Mouse (Mus musculus) adrenal gland, postnatal 25 days (tissue): ENCODE results near the gene Gm20869. TPM values are rescaled to one million over a fixed set of nuclear protein-coding genes. Genes with fewer than 3 reads are reported as not detected.
"Not testable (repeated sequence)": the region's sequence is repeated elsewhere in the genome, so short reads cannot be mapped to it uniquely, and the experiment has no call there.

Source experiments
- DNase-seq: peaks from one replicate; pipeline ENCODE4 v3.0.0; 2021; ENCODE audit warnings: mixed read lengths
- long read RNA-seq: library from polyadenylated mRNA; stranded (forward); transcript quantifications from one replicate; pipeline ENCODE4 v2.0.0, GENCODE M21; 2021
- total RNA-seq: library from RNA; stranded (reverse); gene quantifications from 2 replicates; pipeline ENCODE4 v1.2.3, GENCODE M21; 2021

Gm20869 gene
- total RNA-seq: not detected in 2 replicates
- long read RNA-seq: 0 reads

DNA sequence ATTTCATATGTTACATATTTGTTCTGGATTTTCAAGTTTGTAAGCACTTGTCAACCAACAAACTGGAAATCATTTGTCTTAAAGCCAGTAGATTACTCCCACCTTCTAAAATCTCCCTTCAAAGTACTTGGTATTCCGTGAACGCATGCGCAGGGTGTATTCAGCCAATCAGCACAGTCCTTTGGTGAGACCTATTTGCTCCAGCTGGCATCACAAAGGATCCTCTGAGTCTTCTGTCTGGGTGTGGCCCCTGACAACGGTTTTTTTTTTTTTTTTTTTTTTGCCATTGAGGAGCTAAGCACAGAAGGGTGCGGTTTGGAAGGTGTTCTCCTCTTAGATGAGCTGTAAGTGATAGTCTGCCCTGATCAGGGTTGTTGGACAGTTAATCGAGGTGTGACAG is at the start of gene Gm20869:
Gene Gm20869 (plus strand): TSS at position 301 of the 400 bp plus-strand sequence.
- not testable (repeated sequence) for DNase-seq

Other genes starting within 250 kb of the Gm20869 start
- gene Gm20870, start 222.6 kb downstream of the Gm20869 start, total RNA-seq: not detected in 2 replicates